Mouse (Mus musculus): Measurements from ENCODE around the gene Klhl36. TPM values are rescaled to one million over a fixed set of nuclear protein-coding genes. Genes with fewer than 3 reads are reported as not detected.

Klhl36 gene
- polyA plus RNA-seq (2017; shearing (Covaris generic)): 1 to 10 TPM; 5.6 to 8.1 TPM

GRCm38 (mm10) chr8:119861706-119862389 lies at the start of gene Klhl36:
Gene Klhl36, plus strand, starts transcription at chr8:119862266.
- peak; percentile 97 for ATAC-seq

GRCm38 (mm10) chr8:119812650-119813431 lies 49.2 kb upstream of the Klhl36 start:
- peak; percentile 55 for ATAC-seq

- no peak for ATAC-seq
Measured at GRCm38 (mm10) chr8:119816219-119816618, 45.8 kb upstream of the Klhl36 start.

GRCm38 (mm10) chr8:119817446-119817845 lies 44.6 kb upstream of the Klhl36 start:
- peak; percentile 14 for ATAC-seq

GRCm38 (mm10) chr8:119819316-119819715 lies 42.8 kb upstream of the Klhl36 start:
- no peak for ATAC-seq

GRCm38 (mm10) chr8:119819976-119820375 lies 42.1 kb upstream of the Klhl36 start:
- no peak for ATAC-seq

GRCm38 (mm10) chr8:119821691-119822090 lies 40.4 kb upstream of the Klhl36 start:
- ATAC-seq: no peak

- no peak for ATAC-seq
Measured at GRCm38 (mm10) chr8:119823278-119823677, 38.8 kb upstream of the Klhl36 start.

GRCm38 (mm10) chr8:119824100-119824499 lies 38.0 kb upstream of the Klhl36 start:
- no peak for ATAC-seq

GRCm38 (mm10) chr8:119824809-119825273 lies 37.2 kb upstream of the Klhl36 start:
- ATAC-seq: no peak

GRCm38 (mm10) chr8:119825950-119826730 lies 35.9 kb upstream of the Klhl36 start:
- no peak for ATAC-seq

- ATAC-seq: no peak
Measured at GRCm38 (mm10) chr8:119826982-119827381, 35.1 kb upstream of the Klhl36 start.

- no peak for ATAC-seq
Measured at GRCm38 (mm10) chr8:119827721-119828153, 34.3 kb upstream of the Klhl36 start.

GRCm38 (mm10) chr8:119829015-119829414 lies 33.1 kb upstream of the Klhl36 start:
- ATAC-seq: no peak

- no peak for ATAC-seq
Measured at GRCm38 (mm10) chr8:119829420-119829819, 32.6 kb upstream of the Klhl36 start.

- no peak for ATAC-seq
Measured at GRCm38 (mm10) chr8:119829870-119830580, 32.0 kb upstream of the Klhl36 start.

- ATAC-seq: peak; percentile 86
Measured at GRCm38 (mm10) chr8:119830589-119830988, 31.5 kb upstream of the Klhl36 start.

- no peak for ATAC-seq
Measured at GRCm38 (mm10) chr8:119831336-119831995, 30.6 kb upstream of the Klhl36 start.

- no peak for ATAC-seq
Measured at GRCm38 (mm10) chr8:119832101-119832617, 29.9 kb upstream of the Klhl36 start.

- no peak for ATAC-seq
Measured at GRCm38 (mm10) chr8:119832931-119833330, 29.1 kb upstream of the Klhl36 start.

- no peak for ATAC-seq
Measured at GRCm38 (mm10) chr8:119834676-119835075, 27.4 kb upstream of the Klhl36 start.

Data from activated CD4-positive, CD25-positive, alpha-beta regulatory T cell, adult 4 months (primary cell).